Mouse (Mus musculus) mammary gland, adult 2 months (tissue): ENCODE data around the gene Alg12. TPM values are rescaled to one million over a fixed set of nuclear protein-coding genes. Genes with fewer than 3 reads are reported as not detected.

Experiments used
- polyA plus RNA-seq: library from polyadenylated mRNA; depleted of rRNA; stranded (reverse); fragments of >200 nt; gene quantifications from 2 replicates; pipeline ENCODE4 v1.2.3, GENCODE M21; 2012; ENCODE audit warnings: low replicate concordance; rRNA removed

Alg12 gene
- 19.0 and 22.9 TPM in 2 replicates for polyA plus RNA-seq

DNA sequence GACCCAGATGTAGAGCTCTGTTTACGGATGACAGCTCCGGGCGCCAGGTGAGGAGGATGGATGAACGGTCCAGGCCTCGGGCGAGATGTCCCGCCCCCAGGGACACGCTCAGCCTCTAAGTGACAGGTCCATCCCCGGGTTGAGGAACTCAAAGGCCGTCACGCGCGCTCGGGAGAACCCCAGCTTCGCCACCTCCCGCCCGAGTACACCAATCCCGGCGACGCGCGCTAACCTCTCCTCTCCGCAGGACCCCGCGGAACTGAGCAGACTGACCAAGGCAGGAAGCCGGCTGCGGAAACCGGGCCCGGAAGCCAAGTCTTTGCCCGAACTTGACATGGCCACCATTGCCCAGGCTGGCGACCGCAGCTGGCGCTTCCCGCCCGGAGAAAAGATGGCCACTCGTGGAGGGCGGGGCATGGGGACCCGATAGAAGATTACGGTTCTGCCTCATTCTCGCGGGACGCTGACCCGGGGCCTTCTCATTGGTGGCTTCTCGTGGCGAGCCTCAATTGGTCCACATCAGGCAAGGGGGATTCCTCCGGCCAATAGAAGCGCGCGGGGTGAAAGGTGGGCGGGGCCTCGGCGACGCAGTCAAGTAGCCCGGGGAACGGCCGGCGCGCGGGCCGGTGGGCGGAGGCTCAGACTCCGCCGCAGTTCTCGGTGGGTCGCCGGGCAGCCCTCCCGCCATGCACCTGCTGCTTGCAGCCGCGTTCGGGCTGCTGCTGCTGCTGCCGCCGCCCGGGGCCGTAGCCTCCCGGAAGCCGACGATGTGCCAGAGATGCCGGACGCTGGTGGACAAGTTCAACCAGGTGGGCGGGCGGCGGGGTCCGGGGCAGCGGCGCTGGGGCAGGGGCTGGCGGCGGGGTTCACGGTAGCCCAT lies at the start of gene Alg12, which contains the start of gene Creld2:
TSS of gene Alg12 (minus strand) at position 293 of the 880 bp plus-strand sequence.
TSS of gene Creld2 (plus strand) at position 621 of the 880 bp plus-strand sequence.

DNA sequence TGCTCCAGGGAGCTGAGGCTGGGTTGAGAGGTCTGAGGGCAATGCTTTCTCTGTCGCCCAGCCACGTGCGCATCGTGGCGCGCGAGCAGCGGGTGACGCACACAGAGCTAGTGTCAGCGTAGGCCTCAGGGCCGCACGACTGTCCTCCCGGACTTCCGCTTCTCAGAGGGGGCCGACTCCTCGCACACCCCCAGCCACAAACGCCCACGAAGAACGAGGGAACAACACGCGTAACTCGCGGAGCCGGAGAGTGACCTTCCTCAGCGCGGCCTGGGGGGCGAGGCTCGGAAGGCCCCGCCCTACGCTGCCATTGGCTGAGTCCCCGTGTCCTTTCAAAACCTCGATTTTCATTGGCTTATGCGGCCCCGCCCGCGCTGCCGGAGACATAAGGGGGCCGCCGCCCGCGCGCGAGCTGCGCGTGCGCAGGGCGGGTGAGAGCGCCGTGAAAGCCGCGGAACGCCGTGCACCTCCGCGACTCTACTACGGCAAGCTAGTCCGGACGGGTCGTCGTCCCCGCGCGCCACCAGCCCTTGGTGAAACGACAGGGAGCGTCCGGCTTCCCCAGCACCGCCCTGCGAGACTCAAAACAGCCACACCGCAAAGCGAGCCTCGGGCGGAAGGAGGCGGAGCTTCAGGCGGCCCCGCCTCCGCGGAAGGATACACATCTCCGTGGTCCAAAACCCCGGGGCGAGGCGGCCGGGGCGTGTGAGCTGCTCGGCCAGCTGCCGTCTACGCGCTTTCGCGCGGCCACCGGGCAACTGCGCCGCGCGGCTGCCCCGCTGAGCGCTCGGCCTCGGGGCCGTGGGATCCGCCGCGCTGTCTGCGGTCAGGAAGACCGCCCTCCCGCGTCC lies 42.9 kb upstream of the Alg12 start, which contains the start of gene Pim3:
TSS of gene Pim3 (plus strand) at position 415 of the 851 bp plus-strand sequence.

Other genes with a start within 250 kb of the Alg12 start
- gene Zdhhc25, start 219.0 kb downstream of the Alg12 start, polyA plus RNA-seq = not detected in 2 replicates
- 9.4 and 12.0 TPM in 2 replicates for gene Brd1, start 85.1 kb downstream of the Alg12 start, polyA plus RNA-seq
- 3.0 and 4.5 TPM in 2 replicates for gene Zbed4, start 67.7 kb downstream of the Alg12 start, polyA plus RNA-seq
- gene Creld2, start 328 bp upstream of the Alg12 start, polyA plus RNA-seq = 20.2 and 24.4 TPM in 2 replicates
- gene Pim3, start 42.9 kb upstream of the Alg12 start, polyA plus RNA-seq = 32.9 and 70.2 TPM in 2 replicates
- gene Ttll8, start 135.1 kb upstream of the Alg12 start, polyA plus RNA-seq = not detected in 2 replicates
- 0.39 and 0.61 TPM in 2 replicates for gene Mlc1, start 159.7 kb upstream of the Alg12 start, polyA plus RNA-seq
- gene Mov10l1, start 163.6 kb upstream of the Alg12 start, polyA plus RNA-seq = not detected in 2 replicates
- gene Panx2, start 240.4 kb upstream of the Alg12 start, polyA plus RNA-seq = 0.33 and 0.56 TPM in 2 replicates